Mouse (Mus musculus) erythroblast, embryonic 14.5 days (primary cell): ENCODE results near the gene Mtmr3. TPM values are rescaled to one million over a fixed set of nuclear protein-coding genes. Genes with fewer than 3 reads are reported as not detected.
"Not testable (repeated sequence)": the region's sequence is repeated elsewhere in the genome, so short reads cannot be mapped to it uniquely, and the experiment has no call there.

Source experiments
- H3K27me3 ChIP-seq: 2 replicates; pipeline ENCODE4 v1.6.1; 2012; ENCODE audit warnings: inconsistent platforms; ENCODE audit not compliant: control insufficient read depth
- H3K36me3 ChIP-seq: 2 replicates; pipeline ENCODE4 v1.6.1; 2012; ENCODE audit warnings: mild to moderate bottlenecking, inconsistent platforms; ENCODE audit not compliant: control insufficient read depth
- H3K4me1 ChIP-seq: 2 replicates; pipeline ENCODE4 v1.6.1; 2012; ENCODE audit warnings: inconsistent platforms; ENCODE audit not compliant: control insufficient read depth
- H3K4me3 ChIP-seq: replicated peaks from 2 replicates; pipeline ENCODE3; 2012; ENCODE audit warnings: moderate library complexity, mild to moderate bottlenecking, inconsistent platforms
- H3K9me3 ChIP-seq: 2 replicates; pipeline ENCODE4 v1.6.1; 2012; ENCODE audit warnings: low read length, inconsistent platforms, mixed read lengths; ENCODE audit not compliant: control insufficient read depth
- GATA1 ChIP-seq: IDR thresholded peaks from 2 replicates; pipeline ENCODE4 v1.6.1; 2012; ENCODE audit warnings: low read length, inconsistent platforms, mixed read lengths
- TAL1 ChIP-seq: IDR thresholded peaks from 3 replicates; pipeline ENCODE4 v1.6.1; 2012; ENCODE audit warnings: low read length, inconsistent platforms, mixed read lengths
- polyA plus RNA-seq: library from polyadenylated mRNA; stranded (reverse); fragments of >175 nt; gene quantifications from 2 replicates; pipeline ENCODE4 v1.2.3, GENCODE M21; 2012

Mtmr3 gene
- polyA plus RNA-seq, 1 experiment = 4.2 TPM

DNA sequence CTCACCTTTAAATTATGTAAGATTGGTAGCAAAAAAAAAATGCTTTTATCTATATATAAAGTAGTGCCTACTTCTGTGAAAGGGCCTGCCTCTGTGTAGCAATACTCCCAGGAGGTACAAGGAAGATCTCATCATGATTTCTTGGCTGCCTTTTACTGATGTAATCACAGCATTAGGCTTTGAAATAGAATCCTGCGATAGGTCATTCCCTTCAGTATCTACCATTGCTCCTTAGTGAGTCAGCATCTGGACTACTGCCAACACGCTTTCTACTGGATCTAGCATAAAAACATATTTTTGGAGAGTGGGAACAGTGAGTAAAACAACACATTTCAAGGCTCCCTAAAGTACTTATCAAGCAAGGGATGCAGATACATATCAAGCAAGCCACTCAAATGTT, 16.0 kb downstream of the Mtmr3 start:
- H3K9me3 ChIP-seq = no peaks in the 10 kb centered on the region
- H3K4me3 ChIP-seq = no peak overlapping the region
- H3K27me3 ChIP-seq = no peaks in the 10 kb centered on the region
- peaks cover 60% of the 10 kb centered on the region for H3K36me3 ChIP-seq
- peaks cover 82% of the 10 kb centered on the region for H3K4me1 ChIP-seq
- no peak for TF ChIP-seq GATA1
- no peak for TF ChIP-seq TAL1

DNA sequence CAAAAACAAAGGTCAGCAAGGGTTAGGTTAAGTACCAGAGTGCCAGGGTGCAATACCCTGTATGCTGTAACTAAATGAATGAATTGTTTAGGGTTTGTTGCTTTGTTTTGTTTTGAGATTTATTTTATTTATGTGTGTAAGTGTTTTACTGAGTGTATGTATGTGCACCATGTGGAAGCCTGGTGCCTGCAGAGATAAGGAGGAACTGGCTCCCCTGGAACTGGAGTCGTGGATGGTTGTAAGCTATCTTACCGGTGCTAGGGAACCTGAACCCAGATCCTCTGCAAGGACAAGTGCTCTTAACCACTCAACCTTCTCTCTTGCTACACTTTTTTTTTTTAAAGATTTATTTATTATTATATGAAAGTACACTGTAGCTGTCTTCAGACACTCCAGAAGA, 17.6 kb downstream of the Mtmr3 start:
- H3K27me3 ChIP-seq = no peaks in the 10 kb centered on the region
- H3K4me1 ChIP-seq = peaks cover 74% of the 10 kb centered on the region
- H3K9me3 ChIP-seq = no peaks in the 10 kb centered on the region
- TF ChIP-seq GATA1 (peak; percentile 70), TAL1 (no peak)
- peak overlapping the region; percentile 58 for H3K4me3 ChIP-seq
- H3K36me3 ChIP-seq = peaks cover 52% of the 10 kb centered on the region

DNA sequence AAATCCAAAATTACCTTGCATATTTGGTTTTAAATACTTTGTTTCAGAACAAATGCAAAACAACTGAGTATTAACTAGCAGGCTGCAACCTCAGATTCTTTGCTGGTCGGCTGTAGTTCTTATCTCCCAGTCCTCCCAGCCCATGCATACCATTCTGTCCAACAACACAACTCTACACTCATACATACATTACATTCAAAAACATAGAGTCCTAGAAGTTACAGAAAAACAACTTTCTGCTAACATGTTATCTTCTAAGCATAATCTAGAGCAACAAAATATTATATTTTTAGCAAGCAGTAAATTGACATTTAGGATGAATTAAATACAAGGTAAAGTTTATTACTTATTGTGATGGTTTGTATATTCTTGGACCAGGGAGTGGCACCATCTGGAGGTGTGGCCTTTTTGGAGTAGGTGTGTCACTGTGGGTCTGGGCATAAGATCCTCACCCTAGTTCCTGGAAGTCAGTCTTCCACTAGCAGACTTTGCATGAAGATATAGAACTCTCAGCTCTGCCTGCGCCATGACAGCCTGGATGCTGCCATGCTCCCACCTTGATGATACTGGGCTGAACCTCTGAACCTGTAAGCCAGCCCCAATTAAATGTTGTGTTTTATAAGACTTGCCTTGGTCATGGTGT, 18.5 kb downstream of the Mtmr3 start:
- Histone ChIP-seq H3K4me3 (peak overlapping the region; percentile 58), H3K4me1 (peaks cover 77% of the 10 kb centered on the region), H3K36me3 (peaks cover 53% of the 10 kb centered on the region)
- H3K27me3 ChIP-seq, H3K9me3 ChIP-seq: not testable (repeated sequence)
- TF ChIP-seq GATA1 (peak; percentile 23; the same call in 1 of the 2 replicates), TAL1 (peak; percentile 42)

DNA sequence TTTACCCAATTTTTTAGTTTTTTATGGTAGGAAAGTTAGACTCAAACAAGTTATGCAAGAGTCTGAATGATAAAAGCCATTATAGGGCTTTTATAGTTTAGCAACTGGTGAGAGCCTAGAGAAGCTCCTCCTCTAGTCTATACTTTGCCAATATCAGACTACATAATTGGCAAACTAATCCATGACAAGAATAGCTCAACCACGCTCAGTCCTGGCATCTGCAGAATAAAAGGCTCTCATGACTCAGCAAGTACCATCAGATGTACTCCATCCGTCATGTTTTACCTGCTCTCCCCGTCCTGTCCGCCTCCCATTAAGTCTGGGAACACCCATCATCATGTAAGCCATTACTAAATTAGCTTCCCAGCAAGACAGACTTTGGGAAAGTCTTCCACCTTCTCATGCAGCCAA, 23.2 kb downstream of the Mtmr3 start:
- no peaks in the 10 kb centered on the region for H3K9me3 ChIP-seq
- H3K36me3 ChIP-seq = peaks cover 65% of the 10 kb centered on the region
- H3K4me3 ChIP-seq = no peak overlapping the region
- H3K27me3 ChIP-seq = no peaks in the 10 kb centered on the region
- H3K4me1 ChIP-seq = peaks cover 79% of the 10 kb centered on the region
- TF ChIP-seq TAL1 (no peak), GATA1 (no peak)

DNA sequence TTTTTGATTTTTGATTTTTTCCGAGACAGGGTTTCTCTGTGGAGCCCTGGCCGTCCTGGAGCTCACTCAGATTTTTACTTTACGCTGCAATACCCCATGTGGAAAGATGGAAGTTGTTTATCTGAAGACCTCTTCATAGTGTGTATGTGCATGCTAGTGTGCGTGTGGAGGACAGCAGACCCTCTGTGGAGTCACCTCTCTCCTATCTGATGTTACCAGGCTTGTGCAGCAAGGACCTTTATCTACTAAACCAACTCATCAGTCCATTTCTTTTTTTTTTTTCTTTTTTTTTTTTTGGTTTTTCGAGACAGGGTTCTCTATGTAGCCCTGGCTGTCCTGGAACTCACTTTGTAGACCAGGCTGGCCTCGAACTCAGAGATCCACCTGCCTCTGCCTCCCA, 28.3 kb downstream of the Mtmr3 start:
- no peaks in the 10 kb centered on the region for H3K9me3 ChIP-seq
- TF ChIP-seq GATA1 (no peak), TAL1 (no peak)
- H3K27me3 ChIP-seq = no peaks in the 10 kb centered on the region
- peaks cover 68% of the 10 kb centered on the region for H3K36me3 ChIP-seq
- H3K4me1 ChIP-seq = peaks cover 71% of the 10 kb centered on the region
- H3K4me3 ChIP-seq = no peak overlapping the region

DNA sequence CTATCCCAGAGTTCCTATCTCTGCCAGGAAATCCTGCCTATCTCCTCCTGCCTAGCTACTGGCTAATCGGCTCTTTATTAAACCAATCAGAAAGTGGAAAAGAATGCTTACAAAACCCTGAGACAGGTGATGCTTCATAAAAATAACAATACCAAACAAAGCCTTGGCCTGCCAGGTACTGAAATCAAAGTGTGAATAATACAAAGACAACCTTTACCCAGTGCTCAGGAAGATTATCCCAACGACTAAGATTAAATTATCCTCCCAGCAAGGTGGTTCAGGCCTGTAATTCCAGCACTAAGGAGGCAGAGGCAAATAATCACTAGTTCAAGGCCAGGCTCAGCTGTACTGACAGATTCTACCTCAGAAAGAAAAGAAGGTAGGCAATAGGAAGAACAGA, 29.1 kb downstream of the Mtmr3 start:
- H3K27me3 ChIP-seq = no peaks in the 10 kb centered on the region
- H3K9me3 ChIP-seq = no peaks in the 10 kb centered on the region
- H3K4me1 ChIP-seq = peaks cover 69% of the 10 kb centered on the region
- H3K4me3 ChIP-seq = no peak overlapping the region
- no peak for TF ChIP-seq TAL1
- no peak for TF ChIP-seq GATA1
- H3K36me3 ChIP-seq = peaks cover 65% of the 10 kb centered on the region

DNA sequence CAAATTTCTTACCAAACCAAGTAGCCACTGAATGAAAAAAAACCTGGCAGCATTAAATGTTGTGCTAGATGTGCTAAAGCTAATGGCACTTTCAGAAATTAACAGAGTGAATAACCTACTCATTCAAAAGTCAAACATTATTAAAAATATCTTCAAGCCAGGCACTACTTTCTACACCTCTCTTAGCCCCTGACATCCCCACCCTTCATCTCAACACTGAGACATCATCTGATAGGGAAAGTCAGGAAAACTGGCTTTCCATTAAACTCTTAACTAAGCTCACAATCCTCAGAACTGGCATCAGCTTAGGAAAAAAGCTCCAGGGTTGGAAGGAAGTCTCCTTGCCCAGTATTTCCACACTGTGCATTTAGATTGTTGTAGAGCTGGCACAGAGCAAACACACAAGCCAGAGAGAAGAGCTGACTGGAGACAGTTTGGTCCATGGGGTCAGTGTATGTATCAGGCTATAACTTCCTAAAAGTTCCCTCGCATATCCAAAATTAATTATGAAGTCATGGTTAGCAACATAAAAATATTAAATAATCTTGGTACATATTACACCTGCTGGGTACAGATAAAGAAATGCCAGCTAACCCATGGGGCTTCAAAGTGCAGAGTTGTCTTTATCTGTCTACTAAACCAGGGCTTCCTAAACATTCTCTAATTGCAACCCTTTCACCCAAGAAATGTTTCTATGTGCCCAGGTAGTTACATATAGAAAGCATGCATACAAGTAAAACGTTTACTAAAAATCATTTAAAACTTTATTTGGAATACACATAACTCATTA, 41.2 kb downstream of the Mtmr3 start:
- peaks cover 96% of the 10 kb centered on the region for H3K4me1 ChIP-seq
- peaks cover 60% of the 10 kb centered on the region for H3K36me3 ChIP-seq
- no peaks in the 10 kb centered on the region for H3K9me3 ChIP-seq
- no peaks in the 10 kb centered on the region for H3K27me3 ChIP-seq
- TF ChIP-seq GATA1 (peak; percentile 89), TAL1 (peak; percentile 80)
- peak overlapping the region; percentile 50 for H3K4me3 ChIP-seq

DNA sequence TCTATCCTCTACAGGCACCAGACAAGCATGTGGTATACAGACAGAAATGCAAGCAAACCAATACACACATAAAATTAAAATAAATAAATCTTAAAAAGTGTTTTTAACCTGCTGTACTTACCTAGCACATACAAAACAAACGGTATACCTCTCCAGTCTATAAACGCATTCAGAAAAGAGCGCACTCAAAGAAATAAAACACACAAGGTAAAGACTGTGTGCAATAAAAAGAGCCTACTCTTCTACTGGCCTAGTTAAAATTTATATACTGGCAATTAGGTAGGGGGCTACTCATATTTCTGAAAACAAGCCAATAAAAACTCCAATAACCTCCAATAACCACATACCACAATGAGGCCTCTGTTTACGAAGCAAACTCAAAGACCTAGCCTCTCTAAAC, 47.1 kb downstream of the Mtmr3 start:
- no peak for TF ChIP-seq GATA1
- no peak for TF ChIP-seq TAL1
- Histone ChIP-seq H3K4me3 (no peak overlapping the region), H3K36me3 (peaks cover 61% of the 10 kb centered on the region), H3K4me1 (peaks cover 94% of the 10 kb centered on the region), H3K9me3 (no peaks in the 10 kb centered on the region), H3K27me3 (no peaks in the 10 kb centered on the region)

DNA sequence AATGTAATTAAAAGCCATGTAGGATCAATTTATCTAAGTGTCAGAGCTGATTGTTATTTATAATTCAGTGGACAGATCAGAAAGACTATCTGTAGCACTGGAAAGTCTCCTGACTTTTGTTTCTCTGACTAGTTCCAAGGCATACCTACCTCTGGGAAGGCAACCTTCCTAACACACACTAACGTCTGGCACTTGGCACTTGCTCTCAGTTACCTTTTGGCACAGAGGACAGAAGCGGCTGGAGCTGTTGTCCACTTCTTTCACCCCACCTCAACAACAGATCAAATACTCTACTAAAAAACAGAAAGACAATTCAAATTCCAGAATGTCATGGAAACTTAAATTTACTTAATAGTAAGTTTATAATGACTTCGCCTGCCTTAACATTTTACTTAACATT, 48.7 kb downstream of the Mtmr3 start:
- Histone ChIP-seq H3K4me1 (peaks cover 96% of the 10 kb centered on the region), H3K4me3 (no peak overlapping the region), H3K36me3 (peaks cover 72% of the 10 kb centered on the region), H3K9me3 (no peaks in the 10 kb centered on the region), H3K27me3 (no peaks in the 10 kb centered on the region)
- TF ChIP-seq TAL1 (no peak), GATA1 (no peak)
